Mouse (Mus musculus) cerebellum, adult (tissue): ENCODE data around the gene Atrn.
A peak's percentile ranks its signal among the peaks of the same experiment; 100 is the strongest.
"Not testable (repeated sequence)": the region's sequence is repeated elsewhere in the genome, so short reads cannot be mapped to it uniquely, and the experiment has no call there.

Source experiments
- ATAC-seq: cut with Nextera tagmentation; 2 replicates; pipeline ENCODE4 v1.9.2; 2017; ENCODE audit warnings: mild to moderate bottlenecking, moderate library complexity, mixed read lengths; ENCODE audit not compliant: insufficient number of reproducible peaks, low FRiP score, low TSS enrichment

Atrn gene

GRCm38 (mm10) chr2:130950548-130950947, 44.3 kb downstream of the Atrn start:
- ATAC-seq, result peak; percentile 64; the same call in 1 of the 2 replicates

DNA sequence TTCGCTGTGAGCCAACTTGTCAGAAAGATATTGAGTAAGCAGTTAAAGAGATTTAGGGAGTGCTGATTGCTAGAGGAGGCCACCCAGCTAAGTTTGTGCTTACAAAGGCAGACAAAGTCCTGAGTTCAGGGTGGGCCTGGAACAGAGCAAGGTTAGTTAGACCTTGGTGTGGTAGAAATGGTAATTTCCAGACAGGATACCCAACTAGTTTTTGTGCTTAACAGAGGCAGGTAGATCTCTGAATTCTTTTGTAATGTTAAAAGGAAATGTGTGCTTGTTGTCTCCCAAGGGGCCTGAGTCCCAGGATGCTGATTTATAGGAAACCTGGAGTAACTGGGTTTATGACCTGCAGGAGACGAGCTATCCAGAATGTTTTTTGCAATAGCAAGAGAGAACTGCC, 52.6 kb downstream of the Atrn start:
- ATAC-seq, result no peak

GRCm38 (mm10) chr2:130961851-130962250, 55.6 kb downstream of the Atrn start:
- ATAC-seq, result no peak

- ATAC-seq, result no peak
Observed at GRCm38 (mm10) chr2:130965042-130965441, 58.7 kb downstream of the Atrn start.

GRCm38 (mm10) chr2:130971030-130971429, 64.7 kb downstream of the Atrn start:
- no peak for ATAC-seq

- no peak for ATAC-seq
Observed at GRCm38 (mm10) chr2:130972386-130972785, 66.1 kb downstream of the Atrn start.

DNA sequence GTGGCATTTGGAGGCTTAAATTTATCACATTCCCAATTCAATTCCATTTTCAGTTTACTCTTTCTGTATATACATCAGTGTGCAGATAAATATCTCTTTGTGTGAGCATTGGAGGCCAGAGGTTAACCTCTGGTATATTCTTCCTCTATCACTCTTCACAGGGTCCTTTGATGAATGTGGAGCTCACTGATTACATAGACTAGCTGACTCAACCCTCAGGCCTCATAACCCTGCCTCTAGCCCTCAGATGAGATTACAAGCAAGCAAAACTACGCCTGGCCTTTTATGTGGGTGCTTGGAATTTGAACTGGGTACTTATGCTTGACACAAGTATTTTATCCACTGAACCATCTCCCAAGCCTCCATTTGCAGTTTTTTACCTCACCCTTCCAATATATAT, 68.6 kb downstream of the Atrn start:
- no peak for ATAC-seq

DNA sequence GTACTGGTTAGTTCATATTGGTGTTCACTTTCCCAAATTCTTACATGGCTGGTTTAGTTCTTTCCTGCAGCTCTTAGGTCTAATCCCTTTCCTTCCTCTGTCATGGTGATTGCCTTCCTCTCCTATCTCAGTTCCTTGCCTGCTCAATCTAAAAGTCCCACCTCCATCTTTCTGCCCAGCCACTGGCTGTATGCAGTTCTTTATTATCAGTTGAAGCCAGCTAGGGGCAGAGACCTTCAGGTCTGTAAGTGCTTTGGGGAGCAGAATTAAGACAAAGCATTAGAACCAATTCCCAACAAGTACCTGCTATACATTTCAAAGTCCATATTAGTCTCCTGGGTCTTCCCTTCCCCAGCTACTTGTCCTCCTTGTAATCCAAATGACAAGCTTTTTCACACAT, 71.3 kb downstream of the Atrn start:
- no peak for ATAC-seq

DNA sequence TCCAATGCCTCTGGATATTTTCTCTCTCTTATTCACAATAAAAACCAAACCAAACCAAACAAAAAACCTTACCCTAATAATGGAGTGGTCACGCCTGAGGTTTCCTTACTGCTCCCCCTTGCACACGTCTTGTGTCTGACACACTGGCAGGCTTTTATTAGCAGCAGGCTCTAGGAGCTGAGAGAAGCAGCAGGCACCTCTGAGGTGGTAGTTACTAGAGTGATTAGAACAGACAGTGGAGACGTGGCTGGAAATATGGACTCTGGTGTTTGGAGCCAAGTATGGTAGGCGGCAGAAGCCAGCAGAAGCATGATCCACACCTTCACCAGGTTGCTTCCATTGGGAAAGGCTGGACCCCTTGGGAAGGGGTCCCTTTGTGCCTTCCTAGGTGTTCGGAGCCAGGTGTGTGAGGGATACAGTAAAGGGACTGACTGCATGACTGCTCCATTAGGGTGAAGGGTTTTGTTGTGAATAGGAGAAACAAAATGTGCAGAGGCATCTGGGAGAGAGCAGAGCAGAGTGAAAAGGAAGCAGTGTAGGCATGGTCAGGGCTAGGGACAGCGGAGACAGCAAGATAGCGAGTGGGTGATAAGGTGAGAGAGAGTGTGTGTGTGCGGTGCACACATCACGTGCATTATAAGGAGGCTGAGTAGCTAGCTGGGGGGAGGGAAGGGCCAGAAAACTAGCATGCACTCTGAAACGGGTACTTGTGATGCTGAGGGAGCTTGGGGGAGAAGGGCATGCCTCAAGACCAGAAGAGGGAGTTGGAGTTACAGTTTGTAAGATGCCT, 72.0 kb downstream of the Atrn start:
- ATAC-seq, result no peak

GRCm38 (mm10) chr2:130979138-130979537, 72.8 kb downstream of the Atrn start:
- no peak for ATAC-seq

GRCm38 (mm10) chr2:130992818-130993217, 86.5 kb downstream of the Atrn start:
- no peak for ATAC-seq

- no peak for ATAC-seq
Observed at GRCm38 (mm10) chr2:131009123-131009522, 102.8 kb downstream of the Atrn start.

- ATAC-seq, result no peak
Observed at GRCm38 (mm10) chr2:131010566-131010965, 104.3 kb downstream of the Atrn start.

GRCm38 (mm10) chr2:131025230-131025629, 118.9 kb downstream of the Atrn start:
- no peak for ATAC-seq

DNA sequence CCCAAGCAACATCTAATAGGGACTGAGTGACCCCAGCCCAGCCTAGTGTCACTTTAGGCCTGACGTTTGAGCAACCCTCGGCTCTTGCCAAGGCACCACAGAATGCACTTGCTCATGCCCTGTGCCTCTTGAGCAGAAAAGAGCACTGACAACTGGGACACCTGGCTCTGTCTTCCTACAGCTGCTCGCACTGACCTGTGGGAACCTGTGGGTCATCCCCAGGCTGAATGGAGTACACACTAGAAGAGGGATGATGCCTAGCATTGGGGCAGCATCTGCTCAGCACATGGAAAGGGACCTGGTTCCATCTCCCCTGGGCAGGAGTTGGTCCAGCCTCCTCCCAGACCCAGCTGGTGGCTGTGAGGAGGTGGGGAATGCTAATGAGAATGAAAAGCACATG, 120.6 kb downstream of the Atrn start:
- ATAC-seq, result no peak

- no peak for ATAC-seq
Observed at GRCm38 (mm10) chr2:131029065-131029935, 123.0 kb downstream of the Atrn start.

- no peak for ATAC-seq
Observed at GRCm38 (mm10) chr2:131030561-131030960, 124.3 kb downstream of the Atrn start.

GRCm38 (mm10) chr2:131030998-131031397, 124.7 kb downstream of the Atrn start:
- no peak for ATAC-seq

DNA sequence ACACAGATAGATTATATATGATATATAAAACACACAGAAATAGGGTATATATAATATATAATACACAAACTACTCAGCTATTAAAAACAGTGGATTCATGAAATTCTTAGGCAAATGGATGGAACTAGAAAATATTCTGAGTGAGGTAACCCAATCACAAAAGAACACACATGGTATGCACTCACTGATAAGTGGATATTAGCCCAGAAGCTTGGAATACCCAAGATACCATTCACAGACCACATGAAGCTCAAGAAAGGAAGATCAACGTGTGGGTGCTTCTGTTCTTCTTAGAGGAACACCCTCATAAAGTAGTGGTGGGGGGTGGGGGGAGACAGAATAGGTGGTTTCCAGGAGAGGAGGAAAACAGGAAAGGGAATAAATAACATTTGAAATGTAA, 125.1 kb downstream of the Atrn start:
- not testable (repeated sequence) for ATAC-seq

GRCm38 (mm10) chr2:131036343-131036742, 130.0 kb downstream of the Atrn start:
- ATAC-seq, result no peak

GRCm38 (mm10) chr2:131036757-131037156, 130.5 kb downstream of the Atrn start:
- no peak for ATAC-seq
